Mouse (Mus musculus) liver, embryonic 12.5 days (tissue): ENCODE measurements around the gene Rbm25. TPM values are rescaled to one million over a fixed set of nuclear protein-coding genes. Genes with fewer than 3 reads are reported as not detected.
"Not testable (repeated sequence)": the region's sequence is repeated elsewhere in the genome, so short reads cannot be mapped to it uniquely, and the experiment has no call there.

Experiments used
- ATAC-seq: fragments of 200-750 bp; cut with Nextera tagmentation; 2 replicates; pipeline ENCODE4 v1.8.0; 2017; ENCODE audit warnings: moderate number of reproducible peaks, mild to moderate bottlenecking, moderate library complexity
- H3K27ac ChIP-seq: fragments of 300-500 bp; sonication (generic); 2 replicates; pipeline ENCODE4 v1.5.1; 2016; ENCODE audit warnings: mild to moderate bottlenecking
- H3K27me3 ChIP-seq: fragments of 300-500 bp; sonication (generic); replicated peaks from 2 replicates; pipeline ENCODE4 v1.6.1; 2016; ENCODE audit warnings: mild to moderate bottlenecking, moderate library complexity
- H3K36me3 ChIP-seq: fragments of 300-500 bp; sonication (generic); 2 replicates; pipeline ENCODE4 v1.6.1; 2016; ENCODE audit warnings: mild to moderate bottlenecking, moderate library complexity
- H3K4me1 ChIP-seq: fragments of 300-500 bp; sonication (generic); 2 replicates; pipeline ENCODE4 v1.6.1; 2016
- H3K4me2 ChIP-seq: fragments of 300-500 bp; sonication (generic); 2 replicates; pipeline ENCODE4 v1.6.1; 2016; ENCODE audit warnings: mild to moderate bottlenecking, moderate library complexity
- H3K4me3 ChIP-seq: fragments of 300-500 bp; sonication (generic); 2 replicates; pipeline ENCODE4 v1.5.1; 2016; ENCODE audit warnings: mild to moderate bottlenecking, moderate library complexity
- H3K9ac ChIP-seq: fragments of 300-500 bp; sonication (generic); 2 replicates; pipeline ENCODE4 v1.6.1; 2016; ENCODE audit warnings: mild to moderate bottlenecking, moderate library complexity
- H3K9me3 ChIP-seq: fragments of 300-500 bp; sonication (generic); replicated peaks from 2 replicates; pipeline ENCODE4 v1.6.1; 2016; ENCODE audit warnings: mild to moderate bottlenecking, moderate library complexity
- WGBS: fragments of 180-500 bp; shearing (Covaris S2); methylation state at CpG from one replicate; pipeline ENCODE4 v1.1.7; 2016; ENCODE audit not compliant: insufficient replicate concordance; 5-methylcytosine and 5-hydroxymethylcytosine counted together
- polyA plus RNA-seq: library from polyadenylated mRNA; unstranded; fragments of >200 nt; fragmentation: Nextera tagmentation; extraction: Ambion mirVana; gene quantifications from 2 replicates; pipeline ENCODE4 v1.2.1, GENCODE M21; 2016

Gene Rbm25
- polyA plus RNA-seq, 1 experiment from 2014 or later: 163 TPM

DNA sequence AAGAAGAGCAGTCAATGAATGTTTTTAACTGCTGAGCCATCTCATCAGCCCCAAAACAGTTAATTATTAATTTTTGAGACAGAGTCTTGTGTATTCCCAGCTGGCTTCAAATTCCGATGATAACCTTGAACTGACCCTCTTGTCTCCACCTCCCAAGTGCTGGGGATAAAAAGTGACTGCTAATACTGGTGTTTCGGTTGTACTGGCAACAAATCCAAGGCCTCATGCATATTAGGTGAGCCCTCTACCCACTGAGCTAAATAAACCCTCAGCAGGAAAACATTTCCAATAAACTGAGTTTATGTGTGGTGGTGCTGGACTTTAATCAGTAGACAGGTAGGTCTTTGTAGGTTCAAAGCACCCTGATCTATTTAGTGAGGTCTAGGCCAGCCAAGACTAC lies 12.1 kb upstream of the Rbm25 start:
- Histone ChIP-seq H3K27ac (no peak overlapping the region), H3K36me3 (no peaks in the 10 kb centered on the region), H3K4me1 (no peaks in the 10 kb centered on the region; the same call in 1 of the 2 replicates), H3K4me2 (no peak overlapping the region), H3K27me3 (peaks cover 9% of the 10 kb centered on the region), H3K4me3 (no peak overlapping the region), H3K9me3 (no peaks in the 10 kb centered on the region), H3K9ac (no peak overlapping the region)
- WGBS: 68% methylated on average over 2 of the region's 2 CpGs
- no peak for ATAC-seq

DNA sequence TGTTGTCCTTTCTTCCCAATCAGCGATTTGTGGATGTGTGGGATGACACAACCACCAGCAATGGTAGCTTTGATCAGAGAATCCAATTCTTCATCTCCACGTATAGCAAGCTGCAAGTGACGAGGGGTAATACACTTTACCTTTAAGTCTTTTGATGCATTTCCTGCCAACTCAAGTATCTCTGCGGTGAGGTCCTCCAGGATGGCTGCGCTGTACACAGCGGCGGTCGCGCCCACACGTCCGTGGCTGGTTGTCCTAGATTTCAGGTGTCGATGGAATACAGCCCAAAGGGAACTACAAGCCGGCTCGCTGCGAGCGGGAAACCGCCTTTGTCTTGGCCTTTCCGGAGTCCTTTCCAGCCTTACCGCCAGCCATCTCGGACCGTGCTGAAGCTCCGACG lies 10.3 kb upstream of the Rbm25 start:
- not testable (repeated sequence) for H3K27me3 ChIP-seq, H3K9me3 ChIP-seq, H3K9ac ChIP-seq, H3K4me1 ChIP-seq, ATAC-seq, H3K27ac ChIP-seq, H3K36me3 ChIP-seq
- 43% methylated on average over 23 of the region's 23 CpGs for WGBS
- peak overlapping the region; percentile 55 for H3K4me2 ChIP-seq
- 0 out of 2 replicates have a peak overlapping the region, but pooled peaks have one; percentile 11 for H3K4me3 ChIP-seq

DNA sequence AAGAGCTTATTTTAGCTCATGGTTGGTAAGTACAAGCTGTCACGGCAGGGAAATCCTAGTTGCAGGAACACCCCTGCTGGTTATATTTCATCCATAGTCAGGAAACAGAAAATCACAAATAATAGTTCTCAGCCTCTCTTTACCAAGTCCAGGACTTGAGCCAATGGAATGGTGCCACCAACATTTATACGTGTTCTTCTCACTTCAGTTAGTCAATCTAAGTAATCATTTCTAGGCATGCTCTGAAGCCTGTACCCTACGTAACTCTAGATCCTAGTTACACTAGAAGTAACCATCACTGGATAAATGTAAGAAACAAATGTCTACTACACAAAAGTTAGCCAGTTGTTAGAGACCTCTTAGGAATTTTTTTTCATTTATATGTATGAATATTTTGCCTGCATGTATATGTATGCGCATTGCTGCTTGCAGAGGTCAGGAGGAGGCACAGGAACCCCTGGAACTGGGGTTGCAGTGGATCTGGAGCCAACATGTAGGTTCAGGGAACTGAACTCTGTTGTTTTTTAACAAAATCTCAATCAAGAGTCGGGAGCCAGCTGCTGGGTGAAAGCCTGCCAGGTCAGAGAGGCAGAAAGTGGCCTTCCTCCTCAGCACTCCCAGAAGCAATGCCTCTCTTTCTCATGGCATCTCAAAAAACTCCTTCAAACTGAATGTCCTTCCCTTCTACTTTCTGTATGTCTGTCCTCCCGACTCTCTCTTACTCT lies 8.8 kb upstream of the Rbm25 start:
- Histone ChIP-seq H3K9me3 (no peaks in the 10 kb centered on the region), H3K27me3 (peaks cover 9% of the 10 kb centered on the region), H3K4me2 (no peak overlapping the region), H3K27ac (no peak overlapping the region), H3K4me1 (no peaks in the 10 kb centered on the region; the same call in 1 of the 2 replicates), H3K36me3 (no peaks in the 10 kb centered on the region), H3K4me3 (no peak overlapping the region), H3K9ac (no peak overlapping the region)
- no peak for ATAC-seq
- WGBS: 66% methylated on average over 6 of the region's 6 CpGs

DNA sequence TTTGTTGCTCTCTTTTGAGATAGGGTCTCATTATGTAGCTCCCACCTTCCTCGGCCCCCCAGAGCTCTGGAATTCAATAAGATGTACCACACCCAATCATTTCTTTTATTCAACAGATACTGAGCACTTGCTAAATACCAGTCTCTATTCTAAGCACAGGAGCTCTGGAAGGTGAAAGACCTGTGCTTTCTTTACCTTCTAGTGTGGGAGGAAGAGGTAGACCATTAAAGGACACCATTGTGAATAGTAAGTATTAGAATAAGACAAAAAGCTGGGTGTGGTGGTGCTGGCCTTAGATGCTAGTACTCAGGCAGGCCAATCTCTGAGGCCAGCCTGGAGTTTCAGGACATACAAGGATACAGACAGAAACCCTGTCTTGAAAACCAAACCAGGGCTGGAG lies 6.7 kb upstream of the Rbm25 start:
- no peaks in the 10 kb centered on the region for H3K36me3 ChIP-seq
- no peaks in the 10 kb centered on the region for H3K9me3 ChIP-seq
- ATAC-seq: no peak
- H3K4me2 ChIP-seq: no peak overlapping the region
- no peak overlapping the region for H3K9ac ChIP-seq
- H3K4me3 ChIP-seq: no peak overlapping the region
- peaks cover 9% of the 10 kb centered on the region for H3K27me3 ChIP-seq
- H3K4me1 ChIP-seq: no peaks in the 10 kb centered on the region; the same call in 1 of the 2 replicates
- 63% methylated on average over 1 of the region's 1 CpGs for WGBS
- no peak overlapping the region for H3K27ac ChIP-seq

GRCm38 (mm10) chr12:83631743-83632679 lies 975 bp downstream of the Rbm25 start:
- WGBS: under 1% methylated on average over 63 of the region's 68 CpGs
- Histone ChIP-seq H3K4me2 (peak overlapping the region; percentile 80), H3K4me3 (peak overlapping the region; percentile 98), H3K9ac (peak overlapping the region; percentile 97), H3K27ac (peak overlapping the region; percentile 93), H3K27me3 (no peaks in the 10 kb centered on the region), H3K4me1 (peaks cover 24% of the 10 kb centered on the region), H3K9me3 (no peaks in the 10 kb centered on the region), H3K36me3 (peaks cover 22% of the 10 kb centered on the region)
- ATAC-seq: peak; percentile 100

- ATAC-seq: peak; percentile 22
- Histone ChIP-seq H3K9me3 (no peaks in the 10 kb centered on the region), H3K4me1 (peaks cover 24% of the 10 kb centered on the region), H3K36me3 (peaks cover 28% of the 10 kb centered on the region), H3K27me3 (no peaks in the 10 kb centered on the region), H3K4me2 (peak overlapping the region; percentile 80), H3K27ac (peak overlapping the region; percentile 93), H3K4me3 (peak overlapping the region; percentile 98), H3K9ac (peak overlapping the region; percentile 97)
- WGBS: 0% methylated on average over 20 of the region's 20 CpGs
Observed at GRCm38 (mm10) chr12:83632680-83633025, 1.6 kb downstream of the Rbm25 start.

DNA sequence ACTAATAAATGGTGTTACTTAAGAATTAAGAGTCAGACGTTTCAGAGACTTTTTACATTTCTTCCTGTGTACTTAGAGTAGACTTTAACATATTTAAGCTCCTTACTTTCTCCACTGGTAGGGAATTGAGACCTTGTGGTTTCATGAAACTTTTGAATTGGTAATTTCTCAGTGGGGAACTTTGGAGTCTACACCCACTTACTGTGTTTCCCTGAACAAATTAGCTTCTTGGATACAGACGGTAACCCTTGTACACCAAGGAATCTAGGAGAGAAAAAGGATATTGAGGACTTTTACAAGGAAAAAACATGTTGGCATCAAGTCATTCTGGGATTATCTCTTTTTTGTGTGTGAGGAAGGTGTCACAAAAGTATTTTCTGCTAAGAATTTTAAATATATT lies 2.8 kb downstream of the Rbm25 start:
- Histone ChIP-seq H3K9me3 (no peaks in the 10 kb centered on the region), H3K4me1 (peaks cover 24% of the 10 kb centered on the region), H3K36me3 (peaks cover 35% of the 10 kb centered on the region), H3K4me3 (peak overlapping the region; percentile 98), H3K4me2 (peak overlapping the region; percentile 80), H3K27me3 (no peaks in the 10 kb centered on the region), H3K27ac (no peak overlapping the region), H3K9ac (peak overlapping the region; percentile 97)
- ATAC-seq: no peak
- 39% methylated on average over 2 of the region's 2 CpGs for WGBS

DNA sequence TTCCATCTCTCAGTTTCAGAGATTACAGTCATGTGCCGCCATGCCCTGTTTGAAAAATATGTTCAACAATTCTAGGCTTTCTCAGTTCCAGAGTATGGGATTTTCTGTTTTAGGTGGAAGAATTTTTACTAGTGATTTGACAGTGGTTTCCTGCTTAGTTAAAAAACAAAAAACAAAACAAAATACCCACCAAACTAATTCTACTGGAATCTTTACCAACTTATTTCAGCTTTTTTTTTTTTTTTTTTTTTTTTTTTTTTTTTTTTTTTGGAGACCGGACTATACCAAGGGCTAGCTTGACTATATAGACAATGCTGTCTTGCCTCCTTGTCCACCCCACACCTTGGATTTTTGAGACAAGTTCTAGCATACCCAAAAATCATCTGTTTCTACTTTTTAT lies 10.2 kb downstream of the Rbm25 start:
- no peak overlapping the region for H3K4me3 ChIP-seq
- no peaks in the 10 kb centered on the region for H3K27me3 ChIP-seq
- WGBS: 91% methylated on average over 2 of the region's 2 CpGs
- H3K36me3 ChIP-seq: peaks cover 81% of the 10 kb centered on the region
- H3K9ac ChIP-seq: no peak overlapping the region
- H3K27ac ChIP-seq: no peak overlapping the region
- no peak overlapping the region for H3K4me2 ChIP-seq
- ATAC-seq: no peak
- H3K4me1 ChIP-seq: 0 out of 2 replicates have a peak, but pooled peaks cover 7% of the 10 kb centered on the region
- no peaks in the 10 kb centered on the region for H3K9me3 ChIP-seq

DNA sequence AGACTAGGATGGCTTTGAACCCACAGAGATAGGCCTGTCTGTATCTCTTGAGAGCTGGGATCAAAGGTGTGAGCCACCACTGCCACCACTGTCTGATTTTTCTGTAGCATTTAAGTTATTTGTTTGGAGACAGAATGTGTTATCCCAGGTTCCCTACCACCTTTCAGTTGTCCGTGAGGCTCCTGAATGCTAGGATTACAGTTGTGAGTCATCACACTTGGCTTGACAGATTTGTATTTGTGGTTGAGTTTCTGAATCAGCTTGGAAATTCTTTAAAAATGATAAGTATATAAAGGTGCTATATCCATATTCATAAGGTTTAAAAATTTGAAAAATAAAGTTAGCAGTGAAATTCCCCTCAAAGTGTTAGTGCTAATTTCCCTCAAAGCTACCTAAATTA lies 12.1 kb downstream of the Rbm25 start:
- no peak overlapping the region for H3K4me3 ChIP-seq
- 85% methylated on average over 1 of the region's 1 CpGs for WGBS
- H3K36me3 ChIP-seq: peaks cover 80% of the 10 kb centered on the region
- 0 out of 2 replicates have a peak, but pooled peaks cover 5% of the 10 kb centered on the region for H3K4me1 ChIP-seq
- no peak overlapping the region for H3K9ac ChIP-seq
- no peak overlapping the region for H3K27ac ChIP-seq
- no peak for ATAC-seq
- H3K9me3 ChIP-seq: no peaks in the 10 kb centered on the region
- no peak overlapping the region for H3K4me2 ChIP-seq
- no peaks in the 10 kb centered on the region for H3K27me3 ChIP-seq

DNA sequence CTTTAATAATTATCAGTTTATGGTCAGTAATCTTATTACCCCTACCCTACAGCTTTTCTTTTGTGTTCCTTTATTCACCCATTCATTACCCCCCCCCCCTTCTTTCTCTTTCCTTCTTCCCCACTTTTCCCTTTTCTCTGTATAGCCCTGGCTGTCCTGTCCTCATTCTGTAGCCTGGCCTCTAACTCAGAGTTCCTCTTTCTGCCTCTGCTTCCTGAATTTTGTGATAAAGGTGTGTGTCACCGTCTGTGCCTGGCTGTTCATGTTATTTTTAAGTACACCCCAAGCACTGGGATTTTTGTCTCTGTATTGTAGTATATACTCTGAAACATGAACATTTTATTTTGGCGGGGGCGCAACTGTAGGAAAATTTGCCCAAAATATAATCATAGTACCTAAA lies 19.3 kb downstream of the Rbm25 start:
- Histone ChIP-seq H3K4me2 (no peak overlapping the region), H3K9me3 (no peaks in the 10 kb centered on the region), H3K4me1 (peaks cover 4% of the 10 kb centered on the region; the same call in 1 of the 2 replicates), H3K4me3 (no peak overlapping the region), H3K27ac (no peak overlapping the region), H3K27me3 (no peaks in the 10 kb centered on the region), H3K9ac (no peak overlapping the region), H3K36me3 (peaks cover 84% of the 10 kb centered on the region)
- no peak for ATAC-seq
- 75% methylated on average over 3 of the region's 3 CpGs for WGBS

- Histone ChIP-seq H3K4me2 (no peak overlapping the region), H3K27me3 (no peaks in the 10 kb centered on the region), H3K9ac (no peak overlapping the region), H3K9me3 (no peaks in the 10 kb centered on the region), H3K4me3 (no peak overlapping the region), H3K36me3 (peaks cover 85% of the 10 kb centered on the region), H3K27ac (no peak overlapping the region), H3K4me1 (peaks cover 4% of the 10 kb centered on the region; the same call in 1 of the 2 replicates)
- ATAC-seq: no peak
Observed at GRCm38 (mm10) chr12:83651414-83651813, 20.4 kb downstream of the Rbm25 start.

GRCm38 (mm10) chr12:83685466-83685865 lies 54.4 kb downstream of the Rbm25 start:
- no peak for ATAC-seq
- Histone ChIP-seq H3K4me3 (no peak overlapping the region), H3K27ac (peak overlapping the region; percentile 36; the same call in 1 of the 2 replicates), H3K36me3 (peaks cover 29% of the 10 kb centered on the region), H3K9ac (no peak overlapping the region), H3K4me1 (peaks cover 27% of the 10 kb centered on the region), H3K9me3 (no peaks in the 10 kb centered on the region), H3K4me2 (no peak overlapping the region), H3K27me3 (no peaks in the 10 kb centered on the region)
- 77% methylated on average over 1 of the region's 1 CpGs for WGBS
